Mouse (Mus musculus): ENCODE data around the gene C130032M10Rik.

- TF ChIP-seq CTCF (IDR thresholded peaks at IDR 0.05; ENCODE audit: borderline replicate concordance, insufficient read depth, low read length) (no peak), POLR2A (IDR thresholded peaks at IDR 0.05; ENCODE audit: low read depth, low read length) (no peak)
Measured at GRCm38 (mm10) chr9:114536628-114537027, 21.1 kb downstream of the C130032M10Rik start.
